Mouse (Mus musculus): ENCODE measurements around the gene Colgalt2. TPM values are rescaled to one million over a fixed set of nuclear protein-coding genes. Genes with fewer than 3 reads are reported as not detected.
"Not testable (repeated sequence)": the region's sequence is repeated elsewhere in the genome, so short reads cannot be mapped to it uniquely, and the experiment has no call there.

The Colgalt2 gene
- polyA plus RNA-seq (2012; rRNA removed) = 7.5 and 7.6 TPM in 2 replicates

DNA sequence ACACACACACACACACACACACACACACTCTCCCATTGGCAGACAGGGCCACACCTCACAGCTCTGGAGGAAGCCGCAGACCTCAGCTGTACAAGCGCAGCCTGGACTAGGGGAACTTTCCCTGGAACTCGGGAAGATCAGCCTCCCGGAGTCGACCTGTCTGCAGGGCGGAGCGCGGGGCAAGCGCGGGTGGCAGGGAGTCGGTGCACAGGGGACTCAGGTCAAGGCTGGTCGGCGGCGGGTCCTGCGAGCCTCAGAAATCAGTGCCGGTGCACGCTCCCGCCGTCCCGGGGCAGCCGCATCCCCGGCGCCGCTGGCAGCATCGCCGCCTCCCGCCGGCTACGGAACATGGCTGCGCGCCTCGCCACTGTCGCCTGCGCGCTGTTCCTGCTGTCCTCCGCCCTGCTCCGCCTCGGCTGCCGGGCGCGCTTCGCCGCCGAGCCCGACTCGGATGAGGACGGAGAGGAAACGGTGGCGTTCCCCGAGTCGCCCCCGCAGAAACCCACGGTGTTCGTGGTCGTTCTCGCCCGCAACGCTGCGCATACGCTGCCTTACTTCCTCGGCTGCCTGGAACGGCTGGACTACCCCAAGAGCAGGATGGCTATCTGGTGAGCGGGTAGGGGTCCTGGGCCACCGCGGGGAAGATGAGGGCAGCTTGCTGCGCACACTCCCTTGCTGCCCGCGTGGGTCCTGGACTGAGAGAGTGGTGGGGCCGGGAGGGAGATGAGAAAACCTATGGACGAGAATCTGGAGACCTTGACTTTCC lies at the start of gene Colgalt2:
Colgalt2 (plus strand) TSS at position 41 of the 766 bp plus-strand sequence.
- Histone ChIP-seq H3K27me3 (replicated peaks; ENCODE audit: control insufficient read depth, insufficient read depth, low read length) (no peaks in the 10 kb centered on the region), H3K4me3 (ENCODE audit: insufficient read depth, low read depth, low read length) (peak within 1 kb of the TSS; percentile 62), H3K4me1 (ENCODE audit: control insufficient read depth, insufficient read depth, low read length) (no peaks in the 10 kb centered on the region; the same call in 1 of the 2 replicates), H3K36me3 (ENCODE audit: control insufficient read depth, insufficient read depth, low read length) (no peaks in the 10 kb centered on the region), H3K27ac (ENCODE audit: insufficient read depth, low read depth, low read length) (peak within 1 kb of the TSS; percentile 59)
- no peak for TF ChIP-seq CTCF (conservative IDR thresholded peaks at IDR 0.05; ENCODE audit: insufficient read depth, insufficient read length, low read depth, low read length)
- no peak for TF ChIP-seq POLR2A (IDR thresholded peaks at IDR 0.05; ENCODE audit: low read depth, low read length)
- peak; percentile 74 for DNase-seq
- WGBS = 1% methylated on average over 70 of the region's 70 CpGs

DNA sequence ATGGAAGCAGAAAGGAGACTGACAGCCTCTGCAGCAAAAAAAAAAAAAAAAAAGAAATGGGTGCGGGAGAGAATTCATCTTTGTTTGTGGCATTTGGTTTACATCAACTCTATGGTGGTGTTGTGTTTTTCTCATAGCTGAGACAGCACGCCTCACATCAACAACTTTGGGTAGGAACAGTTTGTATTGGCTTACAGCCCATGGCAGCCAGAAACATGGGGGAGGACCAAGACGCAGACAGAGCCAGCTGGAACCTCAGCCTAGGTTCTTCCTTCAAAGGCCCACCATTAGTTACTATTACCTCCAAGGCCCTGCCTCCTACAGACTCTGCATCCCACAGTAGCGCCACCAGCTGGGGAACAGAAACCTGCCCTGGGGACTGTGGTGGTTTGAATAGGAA lies 42.9 kb upstream of the Colgalt2 start:
- TF ChIP-seq CTCF (conservative IDR thresholded peaks at IDR 0.05; ENCODE audit: insufficient read depth, insufficient read length, low read depth, low read length) (no peak), POLR2A (IDR thresholded peaks at IDR 0.05; ENCODE audit: low read depth, low read length) (no peak)
- no peak overlapping the region for H3K27ac ChIP-seq (ENCODE audit: insufficient read depth, low read depth, low read length)

DNA sequence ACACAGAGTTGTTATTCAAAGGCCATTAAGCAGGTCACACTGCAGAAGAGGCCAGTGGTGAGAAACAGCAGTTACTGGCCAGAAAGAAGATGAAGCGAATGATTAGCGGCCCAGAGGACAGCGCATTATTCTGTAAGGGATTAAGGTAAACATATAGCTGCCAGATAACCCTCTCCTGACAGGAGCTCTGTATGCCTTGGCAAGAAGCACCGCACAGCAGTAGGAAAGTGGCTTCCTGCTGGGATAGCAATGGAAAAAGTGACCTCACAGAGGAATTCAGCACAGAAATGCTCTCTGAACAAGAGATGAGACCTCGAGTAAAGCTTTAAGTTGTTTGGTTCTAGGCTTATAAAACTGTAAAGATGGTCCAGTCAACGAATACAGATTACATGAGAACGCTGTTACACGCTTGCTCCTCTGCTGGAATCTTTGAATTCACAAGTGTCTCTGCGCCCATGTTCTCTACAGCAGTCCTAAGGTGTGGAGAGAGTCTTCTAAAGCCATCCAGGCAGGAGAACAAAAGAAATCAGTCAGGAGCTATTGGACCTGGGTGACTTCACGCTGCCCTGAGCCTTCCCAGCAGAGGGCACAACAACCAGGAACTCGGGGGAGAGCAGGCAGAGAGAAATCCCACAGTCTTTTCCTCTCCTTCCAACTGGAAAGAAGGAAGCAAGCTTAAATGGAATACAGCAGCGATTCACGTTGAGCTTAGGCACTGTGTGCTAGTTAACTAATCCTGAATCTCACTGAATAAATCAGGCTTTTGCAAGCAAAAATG lies 31.1 kb upstream of the Colgalt2 start:
- H3K27me3 ChIP-seq (replicated peaks; ENCODE audit: control insufficient read depth, insufficient read depth, low read length) = no peaks in the 10 kb centered on the region
- H3K4me1 ChIP-seq (ENCODE audit: control insufficient read depth, insufficient read depth, low read length) = no peaks in the 10 kb centered on the region
- WGBS = 65% methylated on average over 13 of the region's 13 CpGs
- H3K36me3 ChIP-seq (ENCODE audit: control insufficient read depth, insufficient read depth, low read length) = no peaks in the 10 kb centered on the region
- no peak overlapping the region for H3K4me3 ChIP-seq (ENCODE audit: insufficient read depth, low read depth, low read length)
- peak; percentile 23; the same call in 1 of the 2 replicates for TF ChIP-seq CTCF (conservative IDR thresholded peaks at IDR 0.05; ENCODE audit: insufficient read depth, insufficient read length, low read depth, low read length)
- TF ChIP-seq POLR2A (IDR thresholded peaks at IDR 0.05; ENCODE audit: low read depth, low read length) = no peak
- no peak overlapping the region for H3K27ac ChIP-seq (ENCODE audit: insufficient read depth, low read depth, low read length)
- no peak for DNase-seq

More for the DNA sequence above, 42.9 kb upstream of the Colgalt2 start:
- no peaks in the 10 kb centered on the region for H3K27me3 ChIP-seq (replicated peaks; ENCODE audit: control insufficient read depth, insufficient read depth, low read length)
- peak; percentile 25 for DNase-seq
- no peaks in the 10 kb centered on the region for H3K36me3 ChIP-seq (ENCODE audit: control insufficient read depth, insufficient read depth, low read length)
- no peak overlapping the region for H3K4me3 ChIP-seq (ENCODE audit: insufficient read depth, low read depth, low read length)
- WGBS = 72% methylated on average over 4 of the region's 4 CpGs
- no peaks in the 10 kb centered on the region for H3K4me1 ChIP-seq (ENCODE audit: control insufficient read depth, insufficient read depth, low read length)

DNA sequence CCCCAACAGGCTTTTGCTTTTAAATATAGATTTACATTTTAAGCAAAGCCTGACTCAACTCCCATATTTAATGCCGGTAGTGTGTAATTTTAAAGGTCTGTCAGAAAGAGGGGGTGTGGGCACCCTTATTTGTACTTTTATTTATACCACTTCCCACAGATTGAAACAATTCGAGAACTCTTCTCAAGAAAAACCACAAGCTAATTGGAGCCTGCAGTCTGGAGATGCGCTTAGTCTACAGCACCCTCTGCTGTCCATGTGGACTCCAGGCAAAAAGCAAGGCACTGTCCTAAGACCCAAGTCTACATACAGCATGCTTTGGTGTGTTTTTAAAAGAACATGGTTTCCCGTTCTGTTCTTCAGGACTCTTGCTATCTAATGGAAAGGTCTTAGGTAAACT lies 30.5 kb upstream of the Colgalt2 start:
- Histone ChIP-seq H3K4me1 (ENCODE audit: control insufficient read depth, insufficient read depth, low read length) (no peaks in the 10 kb centered on the region), H3K27ac (ENCODE audit: insufficient read depth, low read depth, low read length) (no peak overlapping the region), H3K4me3 (ENCODE audit: insufficient read depth, low read depth, low read length) (no peak overlapping the region), H3K27me3 (replicated peaks; ENCODE audit: control insufficient read depth, insufficient read depth, low read length) (no peaks in the 10 kb centered on the region), H3K36me3 (ENCODE audit: control insufficient read depth, insufficient read depth, low read length) (no peaks in the 10 kb centered on the region)
- peak; percentile 64 for DNase-seq
- no peak for TF ChIP-seq POLR2A (IDR thresholded peaks at IDR 0.05; ENCODE audit: low read depth, low read length)
- TF ChIP-seq CTCF (conservative IDR thresholded peaks at IDR 0.05; ENCODE audit: insufficient read depth, insufficient read length, low read depth, low read length) = peak; percentile 82
- WGBS = 26% methylated on average over 4 of the region's 4 CpGs

DNA sequence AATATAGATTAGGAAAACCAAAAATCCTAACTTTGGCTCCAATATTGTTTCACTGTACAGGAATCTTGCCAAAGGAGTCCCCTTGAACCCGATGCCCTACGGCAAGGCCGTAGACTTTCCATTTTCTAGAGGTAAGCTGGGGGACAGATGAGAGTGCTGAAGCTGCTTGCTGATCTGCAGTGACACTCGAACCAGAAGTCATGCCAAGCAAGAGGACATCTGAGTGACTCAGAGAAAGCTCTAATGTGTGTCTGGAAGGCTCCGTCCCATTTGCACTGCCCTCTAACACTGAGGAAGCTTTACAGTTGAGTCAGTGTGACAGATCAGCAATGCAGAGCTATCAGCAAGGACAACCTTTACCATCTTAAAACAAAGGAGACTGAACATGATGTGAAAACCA lies 21.3 kb upstream of the Colgalt2 start:
- no peaks in the 10 kb centered on the region for H3K27me3 ChIP-seq (replicated peaks; ENCODE audit: control insufficient read depth, insufficient read depth, low read length)
- 91% methylated on average over 5 of the region's 5 CpGs for WGBS

DNA sequence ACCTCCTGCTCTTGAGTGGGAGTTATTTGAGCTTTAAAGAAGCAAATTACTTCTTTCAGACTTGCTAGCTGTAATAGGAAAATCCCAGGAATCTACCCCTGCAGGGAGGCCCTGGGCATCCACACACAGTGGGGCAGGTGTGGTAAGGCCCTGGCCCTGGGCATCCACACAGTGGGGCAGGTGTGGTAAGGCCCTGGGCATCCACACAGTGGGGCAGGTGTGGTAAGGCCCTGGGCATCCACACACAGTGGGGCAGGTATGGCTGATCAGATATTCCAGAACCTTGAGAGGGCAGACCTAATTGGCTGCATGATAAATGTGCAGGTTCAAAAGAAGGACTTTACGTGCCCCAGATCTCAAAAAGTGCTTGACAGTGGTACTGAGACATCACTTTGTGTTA lies 15.0 kb upstream of the Colgalt2 start:
- H3K36me3 ChIP-seq (ENCODE audit: control insufficient read depth, insufficient read depth, low read length) = no peaks in the 10 kb centered on the region; the same call in 1 of the 2 replicates
- TF ChIP-seq POLR2A (IDR thresholded peaks at IDR 0.05; ENCODE audit: low read depth, low read length) = no peak
- TF ChIP-seq CTCF (conservative IDR thresholded peaks at IDR 0.05; ENCODE audit: insufficient read depth, insufficient read length, low read depth, low read length) = no peak
- DNase-seq = no peak
- no peak overlapping the region for H3K4me3 ChIP-seq (ENCODE audit: insufficient read depth, low read depth, low read length)
- H3K27me3 ChIP-seq (replicated peaks; ENCODE audit: control insufficient read depth, insufficient read depth, low read length) = no peaks in the 10 kb centered on the region
- peaks cover 4% of the 10 kb centered on the region; the same call in 1 of the 2 replicates for H3K4me1 ChIP-seq (ENCODE audit: control insufficient read depth, insufficient read depth, low read length)
- WGBS = 98% methylated on average over 1 of the region's 1 CpGs
- H3K27ac ChIP-seq (ENCODE audit: insufficient read depth, low read depth, low read length) = no peak overlapping the region

More for the DNA sequence above, 21.3 kb upstream of the Colgalt2 start:
- H3K4me3 ChIP-seq (ENCODE audit: insufficient read depth, low read depth, low read length) = no peak overlapping the region
- no peak overlapping the region for H3K27ac ChIP-seq (ENCODE audit: insufficient read depth, low read depth, low read length)
- DNase-seq = no peak
- H3K36me3 ChIP-seq (ENCODE audit: control insufficient read depth, insufficient read depth, low read length) = no peaks in the 10 kb centered on the region; the same call in 1 of the 2 replicates
- no peaks in the 10 kb centered on the region for H3K4me1 ChIP-seq (ENCODE audit: control insufficient read depth, insufficient read depth, low read length)
- no peak for TF ChIP-seq CTCF (conservative IDR thresholded peaks at IDR 0.05; ENCODE audit: insufficient read depth, insufficient read length, low read depth, low read length)
- no peak for TF ChIP-seq POLR2A (IDR thresholded peaks at IDR 0.05; ENCODE audit: low read depth, low read length)

DNA sequence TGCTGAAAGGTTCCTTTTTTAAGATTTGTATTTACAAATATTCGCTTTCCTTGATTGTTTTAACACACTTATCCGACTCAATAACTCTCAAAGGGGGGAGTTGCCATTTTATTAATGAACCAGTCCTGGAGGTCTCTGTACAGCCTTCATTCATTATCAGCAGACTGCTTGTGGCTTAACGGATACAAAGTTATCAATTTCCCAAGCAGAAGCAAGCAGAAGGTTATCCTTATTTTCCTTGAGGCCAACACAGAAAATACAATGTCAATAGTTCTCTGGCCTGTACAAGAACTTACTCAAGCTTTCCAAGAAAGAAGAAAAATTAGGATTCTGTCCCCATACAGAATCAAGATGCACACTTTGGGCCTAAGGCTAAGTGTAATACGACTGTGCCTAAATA lies 13.9 kb upstream of the Colgalt2 start:
- WGBS = 25% methylated on average over 2 of the region's 4 CpGs
- DNase-seq = not testable (repeated sequence)

More for the DNA sequence above, 13.9 kb upstream of the Colgalt2 start:
- not testable (repeated sequence) for H3K36me3 ChIP-seq (ENCODE audit: control insufficient read depth, insufficient read depth, low read length); H3K4me1 ChIP-seq (ENCODE audit: control insufficient read depth, insufficient read depth, low read length); H3K27ac ChIP-seq (ENCODE audit: insufficient read depth, low read depth, low read length); H3K27me3 ChIP-seq (replicated peaks; ENCODE audit: control insufficient read depth, insufficient read depth, low read length)
- peak overlapping the region; percentile 97 for H3K4me3 ChIP-seq (ENCODE audit: insufficient read depth, low read depth, low read length)
